Mouse (Mus musculus): ENCODE results near the gene Rrp9. TPM values are rescaled to one million over a fixed set of nuclear protein-coding genes. Genes with fewer than 3 reads are reported as not detected.
"Not testable (repeated sequence)": the region's sequence is repeated elsewhere in the genome, so short reads cannot be mapped to it uniquely, and the experiment has no call there.

Gene Rrp9
- polyA plus RNA-seq, 1 experiment, result 28.0 TPM

- H3K27ac ChIP-seq (ENCODE audit: insufficient read depth, low read length), result no peak overlapping the region
- 0 out of 2 replicates have a peak, but pooled peaks cover 3% of the 10 kb centered on the region for H3K4me1 ChIP-seq (ENCODE audit: control insufficient read depth, insufficient read depth, low read length)
- TF ChIP-seq POLR2A (IDR thresholded peaks at IDR 0.05; ENCODE audit: low read depth, low read length) (no peak), CTCF (IDR thresholded peaks at IDR 0.05; ENCODE audit: borderline replicate concordance, insufficient read depth, low read length) (no peak)
- H3K4me3 ChIP-seq (ENCODE audit: insufficient read depth, low read length), result no peak overlapping the region
These were observed 4.8 kb downstream of the Rrp9 start for GRCm38 (mm10) chr9:106480541-106480940.

GRCm38 (mm10) chr9:106481075-106481474, 5.3 kb downstream of the Rrp9 start:
- 0 out of 2 replicates have a peak, but pooled peaks cover 3% of the 10 kb centered on the region for H3K4me1 ChIP-seq (ENCODE audit: control insufficient read depth, insufficient read depth, low read length)
- no peak overlapping the region for H3K27ac ChIP-seq (ENCODE audit: insufficient read depth, low read length)
- no peak overlapping the region for H3K4me3 ChIP-seq (ENCODE audit: insufficient read depth, low read length)
- TF ChIP-seq CTCF (IDR thresholded peaks at IDR 0.05; ENCODE audit: borderline replicate concordance, insufficient read depth, low read length), result no peak
- TF ChIP-seq POLR2A (IDR thresholded peaks at IDR 0.05; ENCODE audit: low read depth, low read length), result no peak

- H3K27ac ChIP-seq (ENCODE audit: insufficient read depth, low read length), result no peak overlapping the region
These were observed 5.9 kb downstream of the Rrp9 start for GRCm38 (mm10) chr9:106481676-106482075.

GRCm38 (mm10) chr9:106482578-106483115, 6.9 kb downstream of the Rrp9 start:
- Histone ChIP-seq H3K27ac (ENCODE audit: insufficient read depth, low read length) (no peak overlapping the region), H3K4me3 (ENCODE audit: insufficient read depth, low read length) (no peak overlapping the region), H3K4me1 (ENCODE audit: control insufficient read depth, insufficient read depth, low read length) (0 out of 2 replicates have a peak, but pooled peaks cover 3% of the 10 kb centered on the region)
- TF ChIP-seq CTCF (IDR thresholded peaks at IDR 0.05; ENCODE audit: borderline replicate concordance, insufficient read depth, low read length) (no peak), POLR2A (IDR thresholded peaks at IDR 0.05; ENCODE audit: low read depth, low read length) (no peak)

More at GRCm38 (mm10) chr9:106481676-106482075, 5.9 kb downstream of the Rrp9 start:
- Histone ChIP-seq H3K4me3 (ENCODE audit: insufficient read depth, low read length) (no peak overlapping the region), H3K4me1 (ENCODE audit: control insufficient read depth, insufficient read depth, low read length) (0 out of 2 replicates have a peak, but pooled peaks cover 3% of the 10 kb centered on the region)
- TF ChIP-seq CTCF (IDR thresholded peaks at IDR 0.05; ENCODE audit: borderline replicate concordance, insufficient read depth, low read length) (no peak), POLR2A (IDR thresholded peaks at IDR 0.05; ENCODE audit: low read depth, low read length) (no peak)

GRCm38 (mm10) chr9:106483136-106483535, 7.4 kb downstream of the Rrp9 start:
- no peak overlapping the region for H3K27ac ChIP-seq (ENCODE audit: insufficient read depth, low read length)
- H3K4me3 ChIP-seq (ENCODE audit: insufficient read depth, low read length), result no peak overlapping the region
- TF ChIP-seq POLR2A (IDR thresholded peaks at IDR 0.05; ENCODE audit: low read depth, low read length) (no peak), CTCF (IDR thresholded peaks at IDR 0.05; ENCODE audit: borderline replicate concordance, insufficient read depth, low read length) (no peak)
- H3K4me1 ChIP-seq (ENCODE audit: control insufficient read depth, insufficient read depth, low read length), result 0 out of 2 replicates have a peak, but pooled peaks cover 1% of the 10 kb centered on the region

- no peaks in the 10 kb centered on the region for H3K4me1 ChIP-seq (ENCODE audit: control insufficient read depth, insufficient read depth, low read length)
- no peak for TF ChIP-seq POLR2A (IDR thresholded peaks at IDR 0.05; ENCODE audit: low read depth, low read length)
- no peak for TF ChIP-seq CTCF (IDR thresholded peaks at IDR 0.05; ENCODE audit: borderline replicate concordance, insufficient read depth, low read length)
- H3K27ac ChIP-seq (ENCODE audit: insufficient read depth, low read length), result no peak overlapping the region
- H3K4me3 ChIP-seq (ENCODE audit: insufficient read depth, low read length), result no peak overlapping the region
These were observed 7.8 kb downstream of the Rrp9 start for GRCm38 (mm10) chr9:106483606-106484005.

GRCm38 (mm10) chr9:106485076-106485475, 9.3 kb downstream of the Rrp9 start:
- H3K27ac ChIP-seq (ENCODE audit: insufficient read depth, low read length), result no peak overlapping the region
- TF ChIP-seq POLR2A (IDR thresholded peaks at IDR 0.05; ENCODE audit: low read depth, low read length) (no peak), CTCF (IDR thresholded peaks at IDR 0.05; ENCODE audit: borderline replicate concordance, insufficient read depth, low read length) (no peak)
- H3K4me3 ChIP-seq (ENCODE audit: insufficient read depth, low read length), result no peak overlapping the region
- H3K4me1 ChIP-seq (ENCODE audit: control insufficient read depth, insufficient read depth, low read length), result no peaks in the 10 kb centered on the region

- H3K4me3 ChIP-seq (ENCODE audit: insufficient read depth, low read length); H3K4me1 ChIP-seq (ENCODE audit: control insufficient read depth, insufficient read depth, low read length); H3K27ac ChIP-seq (ENCODE audit: insufficient read depth, low read length): not testable (repeated sequence)
These were observed 11.8 kb downstream of the Rrp9 start for GRCm38 (mm10) chr9:106487602-106488001.

- no peak within 1 kb of the TSS for H3K27ac ChIP-seq (ENCODE audit: insufficient read depth, low read length)
- H3K4me3 ChIP-seq (ENCODE audit: insufficient read depth, low read length), result no peak within 1 kb of the TSS
- no peaks in the 10 kb centered on the region for H3K4me1 ChIP-seq (ENCODE audit: control insufficient read depth, insufficient read depth, low read length)
These were observed 23.9 kb downstream of the Rrp9 start, which contains the start of gene Iqcf1 for GRCm38 (mm10) chr9:106499667-106500066. Gene Iqcf1, plus strand, starts transcription at chr9:106499967.

GRCm38 (mm10) chr9:106501846-106502245, 26.1 kb downstream of the Rrp9 start:
- H3K27ac ChIP-seq (ENCODE audit: insufficient read depth, low read length), result no peak overlapping the region
- H3K4me1 ChIP-seq (ENCODE audit: control insufficient read depth, insufficient read depth, low read length), result no peaks in the 10 kb centered on the region
- TF ChIP-seq CTCF (IDR thresholded peaks at IDR 0.05; ENCODE audit: borderline replicate concordance, insufficient read depth, low read length) (no peak), POLR2A (IDR thresholded peaks at IDR 0.05; ENCODE audit: low read depth, low read length) (no peak)
- no peak overlapping the region for H3K4me3 ChIP-seq (ENCODE audit: insufficient read depth, low read length)

More at GRCm38 (mm10) chr9:106499667-106500066, 23.9 kb downstream of the Rrp9 start, which contains the start of gene Iqcf1:
- TF ChIP-seq POLR2A (IDR thresholded peaks at IDR 0.05; ENCODE audit: low read depth, low read length), result no peak
- no peak for TF ChIP-seq CTCF (IDR thresholded peaks at IDR 0.05; ENCODE audit: borderline replicate concordance, insufficient read depth, low read length)
